Mouse (Mus musculus) midbrain, postnatal 0 days (tissue): Measurements from ENCODE around the gene Rpl28. TPM values are rescaled to one million over a fixed set of nuclear protein-coding genes. Genes with fewer than 3 reads are reported as not detected.
A peak's percentile ranks its signal among the peaks of the same experiment; 100 is the strongest.

ENCODE experiments used
- ATAC-seq: fragments of 200-750 bp; cut with Nextera tagmentation; 2 replicates; pipeline ENCODE4 v1.8.0; 2017; ENCODE audit warnings: moderate number of reproducible peaks, mild to moderate bottlenecking, moderate TSS enrichment, moderate library complexity; ENCODE audit not compliant: low FRiP score
- DNase-seq: peaks from one replicate; pipeline ENCODE4 v3.0.0-alpha.2; 2015; ENCODE audit warnings: low spot score
- H3K27ac ChIP-seq: fragments of 300-500 bp; sonication (generic); 2 replicates; pipeline ENCODE4 v1.5.1; 2014; ENCODE audit warnings: low read depth, mild to moderate bottlenecking, low read length, mixed read lengths
- H3K27me3 ChIP-seq: fragments of 300-500 bp; sonication (generic); 2 replicates; pipeline ENCODE4 v1.6.1; 2014; ENCODE audit warnings: low read length, control low read depth, mixed read lengths; ENCODE audit not compliant: insufficient read depth
- H3K36me3 ChIP-seq: fragments of 300-500 bp; sonication (generic); 2 replicates; pipeline ENCODE4 v1.6.1; 2014; ENCODE audit warnings: low read length, control low read depth, mixed read lengths; ENCODE audit not compliant: insufficient read depth
- H3K4me1 ChIP-seq: fragments of 300-500 bp; sonication (generic); 2 replicates; pipeline ENCODE4 v1.6.1; 2014; ENCODE audit warnings: mild to moderate bottlenecking, control low read depth, antibody characterized with exemption, low read length, mixed read lengths; ENCODE audit not compliant: insufficient read depth
- H3K4me2 ChIP-seq: fragments of 300-500 bp; sonication (generic); 2 replicates; pipeline ENCODE4 v1.6.1; 2014; ENCODE audit warnings: low read depth, mild to moderate bottlenecking, low read length, mixed read lengths; ENCODE audit not compliant: poor library complexity, severe bottlenecking
- H3K4me3 ChIP-seq: fragments of 300-500 bp; sonication (generic); 2 replicates; pipeline ENCODE4 v1.5.1; 2014; ENCODE audit warnings: low read depth, mild to moderate bottlenecking, low read length, moderate library complexity
- H3K9ac ChIP-seq: fragments of 300-500 bp; sonication (generic); replicated peaks from 2 replicates; pipeline ENCODE4 v1.6.1; 2014; ENCODE audit warnings: mild to moderate bottlenecking, low read length, moderate library complexity, mixed read lengths; ENCODE audit not compliant: poor library complexity, severe bottlenecking
- H3K9me3 ChIP-seq: fragments of 300-500 bp; sonication (generic); 2 replicates; pipeline ENCODE4 v1.6.1; 2016; ENCODE audit warnings: low read length, control low read depth
- CTCF ChIP-seq: IDR thresholded peaks from 2 replicates; pipeline ENCODE4 v1.5.1; 2016; ENCODE audit warnings: antibody characterized with exemption, mild to moderate bottlenecking
- WGBS: fragments of 180-500 bp; shearing (Covaris S2); extraction: QIAGEN DNeasy Blood & Tissue Kit; methylation state at CpG from one replicate; pipeline ENCODE4 v1.1.7; 2014; 5-methylcytosine and 5-hydroxymethylcytosine counted together
- polyA plus RNA-seq: library from polyadenylated mRNA; unstranded; fragments of >200 nt; fragmentation: Nextera tagmentation; extraction: Ambion mirVana; gene quantifications from 2 replicates; pipeline ENCODE4 v1.2.1, GENCODE M21; 2015
- total RNA-seq: library from RNA; depleted of rRNA; stranded (reverse); fragments of >200 nt; gene quantifications from 2 replicates; pipeline ENCODE4 v1.2.3, GENCODE M21; 2014; rRNA removed

The Rpl28 gene
- total RNA-seq: 131 and 177 TPM in 2 replicates
- 289 TPM in 2 replicates for polyA plus RNA-seq

GRCm38 (mm10) chr7:4792278-4793212, at the start of gene Rpl28:
TSS of gene Rpl28 (plus strand) at chr7:4792874.
- Histone ChIP-seq H3K9ac (peak within 1 kb of the TSS; percentile 96), H3K27me3 (no peaks in the 10 kb centered on the region), H3K27ac (peak within 1 kb of the TSS; percentile 92), H3K4me3 (peak within 1 kb of the TSS; percentile 70), H3K36me3 (peaks cover 15% of the 10 kb centered on the region; the same call in 1 of the 2 replicates), H3K4me1 (peaks cover 3% of the 10 kb centered on the region; the same call in 1 of the 2 replicates), H3K9me3 (no peaks in the 10 kb centered on the region), H3K4me2 (peak within 1 kb of the TSS; percentile 75)
- 1% methylated on average over 54 of the region's 54 CpGs for WGBS
- peak; percentile 88 for ATAC-seq
- peak; percentile 98 for DNase-seq
- no peak for TF ChIP-seq CTCF

- no peak overlapping the region for H3K4me2 ChIP-seq
- H3K4me3 ChIP-seq: no peak overlapping the region
- peaks cover 14% of the 10 kb centered on the region; the same call in 1 of the 2 replicates for H3K4me1 ChIP-seq
- no peak for TF ChIP-seq CTCF
- WGBS: 76% methylated on average over 2 of the region's 2 CpGs
- H3K36me3 ChIP-seq: peaks cover 20% of the 10 kb centered on the region
- H3K9ac ChIP-seq: no peak overlapping the region
- no peaks in the 10 kb centered on the region for H3K27me3 ChIP-seq
- ATAC-seq: no peak
- H3K9me3 ChIP-seq: no peaks in the 10 kb centered on the region
- no peak for DNase-seq
- H3K27ac ChIP-seq: no peak overlapping the region
Measured at GRCm38 (mm10) chr7:4743354-4743753, 49.3 kb upstream of the Rpl28 start.

GRCm38 (mm10) chr7:4744886-4745285, 47.8 kb upstream of the Rpl28 start:
- 93% methylated on average over 5 of the region's 6 CpGs for WGBS
- no peaks in the 10 kb centered on the region for H3K9me3 ChIP-seq
- DNase-seq: no peak
- H3K4me2 ChIP-seq: no peak overlapping the region
- ATAC-seq: no peak
- no peak overlapping the region for H3K4me3 ChIP-seq
- no peak overlapping the region for H3K27ac ChIP-seq
- H3K36me3 ChIP-seq: peaks cover 20% of the 10 kb centered on the region
- TF ChIP-seq CTCF: no peak
- peaks cover 11% of the 10 kb centered on the region; the same call in 1 of the 2 replicates for H3K4me1 ChIP-seq
- no peak overlapping the region for H3K9ac ChIP-seq
- H3K27me3 ChIP-seq: no peaks in the 10 kb centered on the region

- TF ChIP-seq CTCF: no peak
- peaks cover 7% of the 10 kb centered on the region; the same call in 1 of the 2 replicates for H3K4me1 ChIP-seq
- ATAC-seq (no peak), DNase-seq (no peak)
- H3K4me3 ChIP-seq: no peak overlapping the region
- WGBS: 88% methylated on average over 22 of the region's 22 CpGs
- H3K4me2 ChIP-seq: no peak overlapping the region
- no peak overlapping the region for H3K27ac ChIP-seq
- no peak overlapping the region for H3K9ac ChIP-seq
- no peaks in the 10 kb centered on the region for H3K27me3 ChIP-seq
- H3K36me3 ChIP-seq: peaks cover 20% of the 10 kb centered on the region
- no peaks in the 10 kb centered on the region for H3K9me3 ChIP-seq
Measured at GRCm38 (mm10) chr7:4746326-4746980, 46.2 kb upstream of the Rpl28 start.

GRCm38 (mm10) chr7:4747156-4747899, 45.3 kb upstream of the Rpl28 start:
- Histone ChIP-seq H3K9ac (no peak overlapping the region), H3K27ac (no peak overlapping the region), H3K4me2 (no peak overlapping the region), H3K36me3 (peaks cover 20% of the 10 kb centered on the region), H3K9me3 (no peaks in the 10 kb centered on the region), H3K27me3 (no peaks in the 10 kb centered on the region), H3K4me3 (no peak overlapping the region), H3K4me1 (no peaks in the 10 kb centered on the region)
- DNase-seq (no peak), ATAC-seq (no peak)
- TF ChIP-seq CTCF: no peak
- 79% methylated on average over 9 of the region's 9 CpGs for WGBS
